8 mouse cellular contexts compared by ENCODE assay signal in the genomic region with DNA sequence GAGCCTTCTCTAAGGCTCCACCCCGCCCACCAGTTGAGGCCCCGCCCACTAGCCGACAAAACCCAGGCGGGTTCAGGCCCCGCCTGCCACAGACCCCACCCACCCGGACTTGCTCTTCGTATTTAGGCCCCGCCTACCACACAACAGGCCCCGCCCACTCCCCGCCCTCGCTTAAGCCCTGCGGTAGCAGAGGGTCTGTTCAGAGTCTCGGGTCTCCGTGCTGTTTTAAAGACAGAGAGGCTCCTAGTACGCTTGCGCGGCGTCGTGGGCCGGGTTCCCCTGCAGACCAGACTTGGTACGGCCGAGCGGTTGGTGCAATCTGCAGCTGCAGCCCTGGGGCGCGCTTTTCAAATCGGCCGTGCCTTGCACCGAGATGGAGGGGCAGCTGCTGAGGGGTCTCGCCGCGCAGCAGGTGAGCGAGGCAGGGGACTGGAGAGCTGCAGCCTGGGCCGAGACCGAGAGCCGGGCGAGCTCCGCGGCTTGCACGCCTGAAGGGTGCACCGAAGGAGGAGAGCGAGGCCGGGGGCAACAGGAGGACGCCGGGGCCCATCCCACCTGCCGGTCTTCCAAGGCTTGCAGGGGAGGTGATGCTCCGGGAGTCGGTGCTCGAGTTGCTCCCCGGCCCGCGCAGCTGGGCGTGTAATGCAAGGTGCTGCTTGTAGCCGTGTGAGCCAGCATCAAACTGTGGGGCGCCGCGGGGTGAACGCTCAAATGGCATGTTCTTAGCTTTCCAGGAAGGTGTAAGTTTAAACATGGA. TPM values are rescaled to one million over a fixed set of nuclear protein-coding genes. Genes with fewer than 3 reads are reported as not detected.
DNase-seq lines count a peak whose midpoint lies in the region; TF ChIP-seq lines count a peak whose summit lies in the region.

A gene (plus strand): TSS at position 170 of the 757 bp plus-strand sequence.

- TF ChIP-seq CTCF in cortical plate, adult 2 months (IDR thresholded peaks at IDR 0.05; ENCODE audit: extremely low read depth, insufficient read depth, low read length), result no peak

- no peaks in the 10 kb centered on the region for H3K36me3 ChIP-seq in megakaryocyte, embryonic 14.5 days (replicated peaks; ENCODE audit: low read length)

- no peak within 1 kb of the TSS for H3K27ac ChIP-seq in cortical plate, adult 2 months (ENCODE audit: insufficient read depth, low read length)

- H3K9me3 ChIP-seq in megakaryocyte, embryonic 14.5 days, result no peaks in the 10 kb centered on the region

- DNase-seq in adrenal gland, adult (ENCODE audit: inconsistent age in 2 of 2, low spot score in 1 of 2), result peak; percentile 84 to 94
- peak; percentile 57 to 72 for DNase-seq in gastrocnemius, adult 8-10 months (ENCODE audit: low spot score in 2 of 2)
- DNase-seq in hindlimb bud, embryonic 11.5 days (ENCODE audit: extremely low spot score, low read depth, low spot score), result peak; percentile 66
- DNase-seq in left cerebral cortex, adult 9 months (ENCODE audit: low spot score in 2 of 2), result peak; percentile 63 to 86
- peak; percentile 83 to 85 for DNase-seq in right cerebral cortex, adult 2 months (ENCODE audit: low spot score in 2 of 2)
- peak; percentile 42 for DNase-seq in urinary bladder, postnatal 10 days (ENCODE audit: low spot score)

- peaks cover 2% of the 10 kb centered on the region for H3K27me3 ChIP-seq in megakaryocyte, embryonic 14.5 days (replicated peaks)

- H3K4me1 ChIP-seq in cortical plate, adult 2 months (ENCODE audit: control insufficient read depth, insufficient read depth, low read length), result no peaks in the 10 kb centered on the region
- H3K4me1 ChIP-seq in megakaryocyte, embryonic 14.5 days, result peaks cover 9% of the 10 kb centered on the region

- TF ChIP-seq POLR2A in cortical plate, adult 2 months (IDR thresholded peaks at IDR 0.05; ENCODE audit: extremely low read depth, insufficient read depth, low read length), result no peak

- H3K4me3 ChIP-seq in cortical plate, adult 2 months (ENCODE audit: insufficient read depth, low read length), result peak within 1 kb of the TSS; percentile 45
- peak within 1 kb of the TSS; percentile 95 for H3K4me3 ChIP-seq in megakaryocyte, embryonic 14.5 days (replicated peaks)

RNA-seq across cellular contexts. Expression of the gene that starts here (rescaled TPM):
- polyA plus RNA-seq in cortical plate, adult 2 months (2012; rRNA removed), result 1.4 and 1.8 TPM in 2 replicates
- under 1 TPM; 0.46 to 0.75 (median 0.57) TPM for total RNA-seq in gastrocnemius, adult 8-10 months (2022)
- polyA plus RNA-seq in megakaryocyte, embryonic 14.5 days (2012; ENCODE audit: insufficient read depth, low replicate concordance), result not detected in 2 replicates

Comparison
In these comparisons a context has a peak if more than half of its experiments do, and no peak if none do; other contexts are left out.
1. Peak in DNase-seq in gastrocnemius, adult 8-10 months; RNA of the gene not detected or under 1 TPM.